Mouse (Mus musculus) megakaryocyte, embryonic 14.5 days (primary cell): ENCODE data around the gene Wdr26.

ENCODE experiments used
- FLI1 ChIP-seq: IDR thresholded peaks from 2 replicates; pipeline ENCODE4 v1.6.1; 2012; ENCODE audit warnings: low read length, inconsistent platforms, mixed read lengths
- GATA1 ChIP-seq: IDR thresholded peaks from 3 replicates; pipeline ENCODE4 v1.6.1; 2012; ENCODE audit warnings: mixed read lengths, low read length, inconsistent platforms, borderline replicate concordance

- no peak for TF ChIP-seq GATA1
- TF ChIP-seq FLI1 = no peak
These were observed 45.1 kb upstream of the Wdr26 start for GRCm38 (mm10) chr1:181256689-181257584.
